Mouse (Mus musculus) embryonic facial prominence, embryonic 10.5 days (tissue): ENCODE data around the gene Cd274. TPM values are rescaled to one million over a fixed set of nuclear protein-coding genes. Genes with fewer than 3 reads are reported as not detected.

ENCODE experiments used
- DNase-seq: peaks from one replicate; pipeline ENCODE4 v3.0.0-alpha.2; 2017; ENCODE audit warnings: low spot score
- H3K27ac ChIP-seq: fragments of 300-500 bp; sonication (generic); replicated peaks from 2 replicates; pipeline ENCODE4 v1.5.1; 2016; ENCODE audit warnings: mild to moderate bottlenecking
- H3K27me3 ChIP-seq: fragments of 300-500 bp; sonication (generic); replicated peaks from 2 replicates; pipeline ENCODE4 v1.6.1; 2016; ENCODE audit warnings: low read depth, mild to moderate bottlenecking; ENCODE audit not compliant: poor library complexity, severe bottlenecking
- H3K36me3 ChIP-seq: fragments of 300-500 bp; sonication (generic); replicated peaks from 2 replicates; pipeline ENCODE4 v1.6.1; 2016; ENCODE audit warnings: mild to moderate bottlenecking, moderate library complexity
- H3K4me1 ChIP-seq: fragments of 300-500 bp; sonication (generic); 2 replicates; pipeline ENCODE4 v1.6.1; 2016
- H3K4me3 ChIP-seq: fragments of 300-500 bp; sonication (generic); 2 replicates; pipeline ENCODE4 v1.5.1; 2016; ENCODE audit warnings: mild to moderate bottlenecking, moderate library complexity
- H3K9me3 ChIP-seq: fragments of 300-500 bp; sonication (generic); 2 replicates; pipeline ENCODE4 v1.6.1; 2016; ENCODE audit warnings: mild to moderate bottlenecking
- WGBS: fragments of 180-500 bp; shearing (Covaris S2); methylation state at CpG from one replicate; pipeline ENCODE4 v1.1.7; 2016; 5-methylcytosine and 5-hydroxymethylcytosine counted together
- polyA plus RNA-seq: library from polyadenylated mRNA; unstranded; fragments of >200 nt; fragmentation: Nextera tagmentation; extraction: Ambion mirVana; gene quantifications from 2 replicates; pipeline ENCODE4 v1.2.1, GENCODE M21; 2016

Gene Cd274
- polyA plus RNA-seq, 1 experiment from 2014 or later = 0.11 TPM

DNA sequence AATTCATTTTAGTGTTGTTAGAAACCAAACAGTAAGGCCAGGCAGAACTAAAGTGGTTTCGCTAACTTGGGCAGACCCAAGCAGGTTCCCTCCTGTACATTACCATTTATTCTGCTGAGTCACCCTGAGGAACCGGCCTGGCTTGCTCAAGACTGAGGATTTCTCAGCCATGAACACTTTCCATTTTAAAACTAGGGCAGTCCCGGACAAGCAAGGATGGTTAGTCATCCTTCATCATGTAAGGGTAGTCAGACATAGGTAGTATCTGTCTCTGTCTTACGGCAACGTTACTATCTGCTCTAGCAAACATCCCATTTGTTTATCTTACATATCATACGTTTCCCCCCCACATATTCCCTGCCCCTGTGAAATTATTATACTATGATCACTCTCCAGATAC lies 17.7 kb downstream of the Cd274 start:
- no peaks in the 10 kb centered on the region for H3K4me1 ChIP-seq
- WGBS = 88% methylated on average over 6 of the region's 6 CpGs

DNA sequence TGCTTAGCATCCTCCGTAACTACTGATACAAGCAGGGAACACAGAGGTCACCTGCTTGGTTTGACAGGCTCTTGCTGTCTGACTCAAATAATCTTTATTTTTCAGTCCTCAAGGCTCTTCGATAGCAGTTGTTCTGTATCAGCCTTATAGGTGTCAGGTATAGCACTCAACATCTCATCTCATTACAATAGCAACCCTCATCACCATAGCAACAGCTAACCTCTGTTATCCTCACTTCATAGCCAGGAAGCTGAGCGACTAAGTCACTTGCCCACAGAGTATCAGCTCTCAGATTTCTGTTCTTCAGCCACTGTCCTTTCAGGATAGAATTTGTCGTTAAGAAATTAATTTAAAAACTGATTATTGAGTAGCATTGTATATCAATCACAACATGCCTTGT lies 18.6 kb downstream of the Cd274 start:
- H3K4me3 ChIP-seq = no peak overlapping the region
- H3K36me3 ChIP-seq = no peaks in the 10 kb centered on the region
- no peaks in the 10 kb centered on the region for H3K4me1 ChIP-seq
- 85% methylated on average over 4 of the region's 4 CpGs for WGBS
- no peaks in the 10 kb centered on the region for H3K27me3 ChIP-seq
- no peaks in the 10 kb centered on the region for H3K9me3 ChIP-seq
- no peak overlapping the region for H3K27ac ChIP-seq
- DNase-seq = no peak

More for the DNA sequence above, 17.7 kb downstream of the Cd274 start:
- Histone ChIP-seq H3K27ac (no peak overlapping the region), H3K9me3 (no peaks in the 10 kb centered on the region), H3K27me3 (no peaks in the 10 kb centered on the region), H3K36me3 (no peaks in the 10 kb centered on the region), H3K4me3 (no peak overlapping the region)
- DNase-seq = no peak

DNA sequence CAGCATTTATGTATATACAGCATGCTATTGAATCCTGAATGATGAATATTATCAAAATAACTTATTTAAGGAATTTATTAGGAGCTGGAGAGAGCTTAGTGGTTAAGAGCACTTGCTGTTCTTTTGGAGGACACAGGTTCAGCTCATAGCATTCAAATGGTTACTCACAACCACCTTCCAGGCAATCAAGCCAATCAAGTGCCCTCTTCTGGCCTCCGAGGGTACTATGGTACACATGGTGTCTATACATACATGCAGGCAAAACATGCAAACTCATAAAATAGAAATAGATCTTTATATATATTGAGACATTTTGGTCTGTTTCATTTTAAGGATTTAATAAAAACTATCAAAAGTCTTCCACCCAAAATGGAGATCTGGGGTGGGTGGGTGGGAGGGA lies 21.6 kb downstream of the Cd274 start:
- H3K27me3 ChIP-seq = no peaks in the 10 kb centered on the region
- H3K9me3 ChIP-seq = no peaks in the 10 kb centered on the region
- H3K36me3 ChIP-seq = no peaks in the 10 kb centered on the region
- no peak overlapping the region for H3K4me3 ChIP-seq
- WGBS = 84% methylated on average over 1 of the region's 1 CpGs
- H3K27ac ChIP-seq = no peak overlapping the region
- DNase-seq = no peak
- no peaks in the 10 kb centered on the region for H3K4me1 ChIP-seq

DNA sequence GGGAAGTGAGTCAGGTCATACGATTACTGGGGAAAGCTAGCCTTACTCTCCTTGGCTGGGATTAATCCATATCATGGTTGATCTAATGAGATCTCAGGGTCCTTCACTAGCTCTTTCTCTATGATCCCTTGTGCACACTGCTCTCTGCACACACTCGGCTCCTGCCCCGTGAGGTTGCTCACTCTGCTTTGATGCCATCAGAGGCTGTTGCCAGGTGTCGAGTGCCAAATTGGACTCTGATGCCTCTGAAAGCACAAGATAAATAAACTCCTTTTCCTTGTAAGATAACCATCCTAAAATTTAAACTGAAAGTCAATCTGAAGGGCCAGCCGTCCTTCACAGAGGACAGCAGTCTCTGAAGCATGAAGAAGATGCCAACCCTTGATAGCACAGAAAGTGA lies 23.2 kb downstream of the Cd274 start:
- DNase-seq = no peak
- H3K4me1 ChIP-seq = no peaks in the 10 kb centered on the region
- no peaks in the 10 kb centered on the region for H3K9me3 ChIP-seq
- no peaks in the 10 kb centered on the region for H3K27me3 ChIP-seq
- no peaks in the 10 kb centered on the region for H3K36me3 ChIP-seq
- H3K4me3 ChIP-seq = no peak overlapping the region
- WGBS = 82% methylated on average over 5 of the region's 5 CpGs
- no peak overlapping the region for H3K27ac ChIP-seq

DNA sequence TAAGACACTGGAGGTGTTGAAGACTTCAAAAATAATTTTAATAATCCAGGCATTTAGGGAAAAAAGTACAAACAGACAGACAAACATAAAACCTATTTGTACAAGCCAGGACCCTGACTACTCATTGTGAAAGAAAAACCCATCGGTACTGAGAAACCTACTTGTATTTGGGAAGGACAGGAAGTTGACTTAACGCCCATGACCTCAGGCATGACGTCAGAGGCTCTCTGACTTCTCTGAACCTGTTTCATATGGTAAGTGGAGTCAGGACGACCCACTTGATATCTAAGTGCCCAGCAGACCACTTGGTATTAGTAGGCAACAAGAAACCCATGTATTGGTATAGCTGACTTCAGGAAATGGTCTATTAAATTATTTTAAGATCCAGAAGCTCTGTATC lies 24.0 kb downstream of the Cd274 start:
- Histone ChIP-seq H3K4me3 (no peak overlapping the region), H3K9me3 (no peaks in the 10 kb centered on the region), H3K27ac (no peak overlapping the region), H3K36me3 (no peaks in the 10 kb centered on the region), H3K27me3 (no peaks in the 10 kb centered on the region), H3K4me1 (no peaks in the 10 kb centered on the region)
- 66% methylated on average over 4 of the region's 4 CpGs for WGBS
- no peak for DNase-seq

DNA sequence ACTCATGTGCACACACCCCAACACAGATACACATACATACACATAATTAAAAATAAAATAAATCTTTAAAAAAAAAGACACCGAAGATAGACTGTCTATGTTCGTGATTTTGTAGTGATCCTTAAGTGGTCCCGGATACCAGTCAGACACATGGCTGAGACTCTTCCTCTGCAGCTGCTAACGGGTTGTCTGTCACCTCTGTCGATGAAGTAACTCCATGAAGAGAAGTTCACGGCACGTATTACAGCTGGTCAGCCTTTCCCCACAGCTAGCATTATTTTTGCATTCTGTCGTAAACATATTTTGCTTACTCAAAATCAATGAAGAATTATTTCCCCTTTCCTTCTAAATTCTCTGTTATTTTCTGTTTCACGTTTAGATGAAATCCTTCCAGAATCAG lies 26.1 kb downstream of the Cd274 start:
- Histone ChIP-seq H3K27me3 (no peaks in the 10 kb centered on the region), H3K4me3 (no peak overlapping the region), H3K4me1 (no peaks in the 10 kb centered on the region), H3K36me3 (no peaks in the 10 kb centered on the region), H3K9me3 (peaks cover 5% of the 10 kb centered on the region; the same call in 1 of the 2 replicates), H3K27ac (no peak overlapping the region)
- no peak for DNase-seq
- WGBS = 92% methylated on average over 9 of the region's 9 CpGs

DNA sequence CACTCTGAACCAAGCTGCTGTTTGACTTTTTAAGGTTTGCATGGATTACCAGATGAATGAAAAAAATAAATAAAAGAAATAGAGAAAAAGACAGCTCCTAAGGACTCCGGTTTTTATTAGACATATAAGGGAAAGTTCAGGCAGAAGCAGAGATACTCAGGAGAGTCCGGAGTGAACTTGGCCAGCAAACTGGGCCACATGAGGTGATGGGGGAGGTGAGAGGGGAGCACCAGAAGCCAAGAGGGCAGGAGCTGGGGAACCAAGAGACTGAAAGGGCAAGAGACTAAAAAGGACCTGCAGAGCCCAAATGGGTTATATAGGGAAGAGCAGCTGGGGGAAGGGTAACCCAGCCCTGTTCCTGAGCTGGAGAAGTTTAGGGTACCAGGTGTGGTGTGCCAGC lies 27.5 kb downstream of the Cd274 start:
- Histone ChIP-seq H3K27me3 (no peaks in the 10 kb centered on the region), H3K27ac (no peak overlapping the region), H3K36me3 (no peaks in the 10 kb centered on the region), H3K4me1 (no peaks in the 10 kb centered on the region), H3K4me3 (no peak overlapping the region), H3K9me3 (peaks cover 7% of the 10 kb centered on the region; the same call in 1 of the 2 replicates)
- 94% methylated on average over 2 of the region's 2 CpGs for WGBS
- no peak for DNase-seq

DNA sequence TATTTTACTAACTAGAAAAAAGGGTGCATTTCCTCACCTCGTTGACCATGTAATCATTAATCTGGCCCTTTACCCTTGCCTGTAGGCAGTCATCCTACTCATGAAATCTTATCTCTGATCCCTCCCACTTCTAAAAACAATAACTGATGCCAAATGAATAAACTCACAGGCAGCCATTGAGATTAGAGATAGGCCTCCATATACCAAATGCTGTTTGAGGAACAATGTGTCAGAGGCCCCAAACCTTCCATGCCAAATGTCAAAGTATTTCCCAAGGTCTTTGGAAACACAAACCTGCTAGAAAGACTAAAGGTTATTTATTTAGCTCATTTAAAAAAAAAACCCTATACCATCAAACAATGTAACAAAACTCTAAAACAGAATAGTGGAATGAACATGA lies 29.1 kb downstream of the Cd274 start:
- Histone ChIP-seq H3K27me3 (no peaks in the 10 kb centered on the region), H3K4me3 (no peak overlapping the region), H3K9me3 (peaks cover 7% of the 10 kb centered on the region; the same call in 1 of the 2 replicates), H3K36me3 (no peaks in the 10 kb centered on the region), H3K27ac (no peak overlapping the region), H3K4me1 (no peaks in the 10 kb centered on the region)
- whole genome bisulfite sequencing = 65% methylated on average over 1 of the region's 1 CpGs
- no peak for DNase-seq

DNA sequence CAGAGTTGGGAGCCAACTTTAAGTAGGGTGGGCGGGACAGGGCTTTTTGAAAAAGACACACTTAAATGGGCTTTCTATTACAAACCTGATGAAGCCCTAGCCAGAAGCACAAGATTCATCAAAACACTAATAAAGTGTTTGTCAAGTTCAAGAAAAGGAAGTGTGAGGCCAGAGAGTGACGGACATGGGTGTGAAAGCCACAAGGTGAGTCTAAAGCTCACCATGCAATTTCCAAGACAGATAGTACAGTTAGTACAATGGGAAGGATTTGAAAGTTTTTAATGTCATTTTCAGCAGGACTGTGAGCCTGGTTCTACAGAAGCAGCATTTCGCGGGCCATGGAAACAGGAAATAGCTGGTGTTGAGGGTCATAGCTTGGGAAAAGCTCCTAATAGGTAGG lies 32.5 kb downstream of the Cd274 start:
- DNase-seq = no peak
- Histone ChIP-seq H3K27me3 (no peaks in the 10 kb centered on the region), H3K36me3 (no peaks in the 10 kb centered on the region), H3K4me1 (peaks cover 9% of the 10 kb centered on the region), H3K9me3 (peaks cover 7% of the 10 kb centered on the region; the same call in 1 of the 2 replicates), H3K4me3 (no peak overlapping the region), H3K27ac (no peak overlapping the region)
- 95% methylated on average over 4 of the region's 4 CpGs for WGBS

DNA sequence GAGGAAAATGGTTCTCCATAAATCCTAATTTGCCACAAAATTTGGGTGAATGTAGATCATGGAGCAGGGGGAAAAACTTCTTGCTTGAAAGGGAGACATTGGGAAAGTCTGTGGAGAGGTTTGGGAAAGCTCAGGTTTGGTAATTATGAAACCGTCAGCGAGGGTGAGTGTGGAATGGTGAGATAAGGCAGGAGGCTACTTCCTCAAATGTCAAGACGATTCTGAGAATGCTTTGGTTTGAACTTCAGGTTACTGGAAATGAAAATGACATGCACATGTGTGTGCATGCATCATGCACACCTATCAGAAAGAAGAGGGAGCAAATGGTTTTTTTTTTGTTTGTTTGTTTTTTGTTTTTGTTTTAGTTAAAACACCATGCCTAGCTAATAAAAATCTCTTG lies 33.2 kb downstream of the Cd274 start:
- H3K27ac ChIP-seq = no peak overlapping the region
- H3K9me3 ChIP-seq = peaks cover 7% of the 10 kb centered on the region; the same call in 1 of the 2 replicates
- peaks cover 14% of the 10 kb centered on the region for H3K4me1 ChIP-seq
- no peak for DNase-seq
- H3K27me3 ChIP-seq = no peaks in the 10 kb centered on the region
- 89% methylated on average over 3 of the region's 3 CpGs for WGBS
- no peaks in the 10 kb centered on the region for H3K36me3 ChIP-seq
- no peak overlapping the region for H3K4me3 ChIP-seq

DNA sequence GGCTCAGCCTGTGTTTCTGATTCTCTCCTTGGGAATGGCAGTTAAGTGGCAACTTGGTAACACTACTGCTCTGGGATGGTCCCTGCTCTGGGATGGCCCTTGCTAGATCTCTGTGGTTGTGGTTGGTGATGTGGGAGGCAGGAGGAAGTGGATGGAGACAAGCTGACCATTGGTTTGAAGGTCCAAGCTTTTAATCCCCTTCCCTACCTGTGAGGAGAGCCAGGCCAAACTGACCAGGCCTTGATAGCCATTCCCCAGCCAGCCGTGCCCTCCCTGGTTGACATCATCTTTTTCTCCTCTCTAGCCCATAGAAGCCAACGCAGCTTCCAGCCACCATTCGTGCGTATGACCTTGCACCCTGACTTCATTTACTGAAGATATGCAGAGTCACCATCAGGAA lies 35.4 kb downstream of the Cd274 start:
- no peak for DNase-seq
- 98% methylated on average over 4 of the region's 4 CpGs for WGBS
- peaks cover 7% of the 10 kb centered on the region; the same call in 1 of the 2 replicates for H3K9me3 ChIP-seq
- no peak overlapping the region for H3K27ac ChIP-seq
- H3K4me1 ChIP-seq = peaks cover 29% of the 10 kb centered on the region
- H3K27me3 ChIP-seq = no peaks in the 10 kb centered on the region
- no peak overlapping the region for H3K4me3 ChIP-seq
- H3K36me3 ChIP-seq = no peaks in the 10 kb centered on the region

DNA sequence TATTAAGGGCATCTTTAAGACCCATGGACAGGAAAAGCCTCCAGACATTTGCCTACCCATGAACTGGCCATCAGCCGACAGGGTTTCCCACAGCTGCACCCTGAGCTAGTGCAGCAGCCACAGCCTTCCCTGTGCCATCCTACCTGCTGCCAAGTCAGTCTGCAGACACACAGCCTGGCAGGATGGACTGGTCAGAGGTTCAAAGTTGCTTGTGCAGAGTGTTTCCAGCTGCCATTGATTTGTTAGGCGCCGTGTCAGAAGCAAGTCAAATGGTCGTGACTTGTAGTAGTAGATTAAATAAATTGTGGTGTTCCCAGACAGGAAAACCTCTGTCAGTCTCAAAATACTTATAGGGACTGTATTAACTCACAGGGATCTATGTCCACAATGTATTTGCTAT lies 36.0 kb downstream of the Cd274 start:
- H3K9me3 ChIP-seq = 0 out of 2 replicates have a peak, but pooled peaks cover 3% of the 10 kb centered on the region
- H3K4me1 ChIP-seq = peaks cover 34% of the 10 kb centered on the region
- H3K36me3 ChIP-seq = no peaks in the 10 kb centered on the region
- no peaks in the 10 kb centered on the region for H3K27me3 ChIP-seq
- H3K27ac ChIP-seq = no peak overlapping the region
- 77% methylated on average over 4 of the region's 4 CpGs for WGBS
- no peak for DNase-seq
- no peak overlapping the region for H3K4me3 ChIP-seq

DNA sequence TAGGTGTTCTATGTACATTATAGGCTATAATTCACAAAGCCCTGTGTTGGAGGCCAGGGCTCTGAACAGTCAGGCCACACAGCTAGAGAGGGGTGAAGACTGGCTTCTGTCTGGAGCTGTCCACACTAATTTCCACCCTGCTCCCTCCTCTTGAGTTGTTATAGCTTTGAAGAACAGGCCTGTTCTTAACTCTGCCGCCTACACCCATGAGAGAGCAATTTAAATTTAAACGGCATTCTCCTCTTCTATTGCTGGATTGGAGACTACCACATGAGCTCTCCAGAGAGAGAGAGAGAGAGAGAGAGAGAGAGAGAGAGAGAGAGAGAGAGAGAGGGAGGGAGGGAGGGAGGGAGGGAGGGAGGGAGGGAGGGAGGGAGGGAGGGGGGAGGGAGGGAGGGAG lies 38.1 kb downstream of the Cd274 start:
- no peak overlapping the region for H3K27ac ChIP-seq
- WGBS = 57% methylated on average over 2 of the region's 2 CpGs
- H3K4me1 ChIP-seq = peaks cover 37% of the 10 kb centered on the region
- H3K27me3 ChIP-seq = no peaks in the 10 kb centered on the region
- H3K4me3 ChIP-seq = no peak overlapping the region
- no peak for DNase-seq
- H3K36me3 ChIP-seq = no peaks in the 10 kb centered on the region
- H3K9me3 ChIP-seq = no peaks in the 10 kb centered on the region
